Mouse (Mus musculus) adrenal gland, postnatal 0 days (tissue): ENCODE measurements around the gene Hoxc5. TPM values are rescaled to one million over a fixed set of nuclear protein-coding genes. Genes with fewer than 3 reads are reported as not detected.

Source experiments
- microRNA-seq: library from miRNA; unstranded; fragments of <30 nt; microRNA quantifications from one replicate; pipeline ENCODE4, GENCODE M21; 2016; ENCODE audit warnings: borderline replicate concordance; ENCODE audit not compliant: insufficient number of aligned reads
- polyA plus RNA-seq: library from polyadenylated mRNA; unstranded; fragments of >200 nt; fragmentation: Nextera tagmentation; extraction: Ambion mirVana; gene quantifications from 2 replicates; pipeline ENCODE4 v1.2.1, GENCODE M21; 2015

Gene Hoxc5
- 6.4 and 6.6 TPM in 2 replicates for polyA plus RNA-seq

DNA sequence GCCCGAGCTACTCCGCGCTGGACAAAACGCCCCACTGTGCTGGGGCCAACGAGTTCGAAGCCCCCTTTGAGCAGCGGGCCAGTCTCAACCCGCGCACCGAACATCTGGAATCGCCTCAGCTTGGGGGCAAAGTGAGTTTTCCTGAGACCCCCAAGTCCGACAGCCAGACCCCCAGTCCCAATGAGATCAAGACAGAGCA lies at the start of gene Hoxc5:
Hoxc5 (plus strand) TSS at position 132 of the 199 bp plus-strand sequence.

DNA sequence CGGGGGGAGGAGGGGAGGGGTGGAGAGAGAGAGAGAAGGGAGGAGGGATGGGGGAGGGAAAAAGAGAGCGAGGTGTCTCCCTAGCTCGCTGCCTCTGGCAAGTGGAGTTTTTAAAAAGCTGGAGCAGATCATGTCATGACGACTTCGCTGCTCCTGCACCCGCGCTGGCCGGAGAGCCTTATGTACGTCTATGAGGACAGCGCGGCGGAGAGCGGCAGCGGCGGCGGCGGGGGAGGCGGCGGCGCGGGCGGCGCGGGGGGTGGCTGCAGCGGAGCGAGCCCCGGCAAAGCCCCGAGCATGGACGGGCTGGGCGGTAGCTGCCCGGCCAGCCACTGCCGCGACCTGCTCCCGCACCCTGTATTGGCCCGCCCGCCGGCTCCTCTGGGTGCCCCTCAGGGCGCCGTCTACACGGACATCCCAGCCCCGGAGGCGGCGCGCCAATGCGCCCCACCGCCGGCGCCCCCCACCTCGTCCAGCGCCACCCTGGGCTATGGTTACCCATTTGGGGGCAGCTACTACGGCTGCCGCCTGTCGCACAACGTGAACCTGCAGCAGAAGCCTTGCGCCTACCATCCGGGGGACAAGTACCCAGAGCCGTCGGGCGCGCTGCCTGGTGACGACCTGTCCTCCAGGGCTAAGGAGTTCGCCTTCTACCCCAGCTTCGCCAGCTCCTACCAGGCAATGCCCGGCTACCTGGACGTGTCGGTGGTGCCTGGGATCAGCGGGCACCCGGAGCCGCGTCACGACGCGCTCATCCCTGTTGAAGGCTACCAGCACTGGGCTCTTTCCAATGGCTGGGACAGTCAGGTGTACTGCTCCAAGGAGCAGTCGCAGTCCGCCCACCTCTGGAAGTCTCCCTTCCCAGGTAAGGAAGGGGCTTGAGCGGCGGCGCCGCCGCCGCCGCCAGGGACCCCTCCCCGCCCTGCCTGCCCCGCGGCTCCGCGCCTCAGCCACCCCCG lies 45.9 kb upstream of the Hoxc5 start, which contains the start of gene Hoxc13:
Hoxc13 (plus strand) TSS at position 51 of the 959 bp plus-strand sequence.

GRCm38 (mm10) chr15:102936279-102936972 lies 30.8 kb upstream of the Hoxc5 start, which contains the start of gene Hoxc12:
Gene Hoxc12 (plus strand): TSS chr15:102936757.

DNA sequence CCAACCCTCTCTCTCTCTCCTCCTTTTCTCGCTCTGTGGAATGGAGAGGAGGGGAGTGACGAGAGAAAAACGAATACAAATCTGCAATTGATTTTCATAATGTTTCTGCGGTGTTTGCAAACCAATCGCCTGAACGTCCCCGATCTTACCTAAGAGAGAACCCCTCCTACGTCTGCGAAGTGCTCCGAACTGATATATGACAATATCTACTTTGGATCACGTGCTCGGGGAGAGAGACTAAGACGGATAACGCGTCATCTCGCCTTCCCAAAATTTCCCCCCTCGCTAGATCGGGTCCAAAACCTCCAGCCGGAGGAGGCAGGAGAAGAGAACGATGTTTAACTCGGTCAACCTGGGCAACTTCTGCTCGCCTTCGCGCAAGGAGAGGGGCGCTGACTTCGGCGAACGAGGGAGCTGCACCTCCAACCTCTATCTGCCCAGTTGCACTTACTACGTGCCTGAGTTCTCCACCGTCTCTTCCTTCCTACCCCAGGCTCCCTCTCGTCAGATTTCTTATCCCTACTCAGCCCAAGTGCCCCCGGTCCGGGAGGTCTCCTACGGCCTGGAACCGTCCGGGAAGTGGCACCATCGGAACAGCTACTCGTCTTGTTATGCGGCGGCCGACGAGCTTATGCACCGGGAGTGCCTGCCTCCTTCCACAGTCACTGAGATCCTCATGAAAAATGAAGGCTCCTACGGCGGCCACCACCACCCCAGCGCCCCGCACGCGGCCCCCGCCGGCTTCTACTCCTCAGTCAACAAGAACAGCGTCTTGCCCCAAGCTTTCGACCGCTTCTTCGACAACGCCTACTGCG lies 12.8 kb upstream of the Hoxc5 start, which contains the start of gene Hoxc11:
Hoxc11 (plus strand) TSS at position 236 of the 815 bp plus-strand sequence.

GRCm38 (mm10) chr15:102966776-102967311 lies 399 bp upstream of the Hoxc5 start, which contains the start of gene Hoxc10:
Gene Hoxc10 (plus strand): TSS chr15:102966796.

GRCm38 (mm10) chr15:102976171-102976570 lies 8.9 kb downstream of the Hoxc5 start, which contains the start of gene Hoxc9:
Gene Hoxc9 (plus strand): TSS chr15:102976439.

DNA sequence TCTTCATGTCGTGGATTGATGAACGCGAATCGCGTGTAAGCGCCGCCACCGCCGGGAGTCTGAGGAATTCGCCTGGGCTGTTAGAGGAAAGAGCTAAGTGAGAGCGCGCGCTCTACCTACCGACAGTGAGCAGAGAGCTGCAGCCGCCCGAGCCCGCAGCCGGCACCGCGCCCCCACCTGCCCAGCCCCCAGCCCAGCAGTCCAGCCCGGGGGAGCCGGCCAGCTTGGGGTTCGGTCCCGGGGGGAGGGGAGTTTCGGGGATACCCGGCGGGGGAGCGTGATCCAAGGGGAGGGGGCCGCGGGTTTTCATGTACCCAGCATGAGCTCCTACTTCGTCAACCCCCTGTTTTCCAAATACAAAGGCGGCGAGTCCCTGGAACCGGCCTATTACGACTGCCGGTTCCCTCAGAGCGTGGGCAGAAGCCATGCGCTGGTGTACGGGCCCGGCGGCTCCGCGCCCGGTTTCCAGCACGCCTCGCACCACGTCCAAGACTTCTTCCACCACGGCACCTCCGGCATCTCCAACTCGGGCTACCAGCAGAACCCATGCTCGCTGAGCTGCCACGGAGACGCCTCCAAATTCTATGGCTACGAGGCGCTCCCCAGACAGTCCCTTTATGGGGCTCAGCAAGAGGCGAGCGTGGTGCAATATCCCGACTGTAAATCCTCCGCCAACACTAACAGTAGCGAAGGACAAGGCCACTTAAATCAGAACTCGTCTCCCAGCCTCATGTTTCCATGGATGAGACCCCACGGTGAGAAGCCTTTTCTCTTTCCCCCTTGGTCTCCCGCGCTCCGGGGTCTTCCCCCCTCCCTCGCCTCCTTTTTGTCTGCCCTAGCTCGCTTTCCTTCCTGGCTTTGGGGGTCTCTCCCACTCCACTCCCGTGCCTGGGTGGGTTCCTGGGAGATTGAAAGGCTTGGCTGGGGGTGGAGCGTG lies 23.5 kb downstream of the Hoxc5 start, which contains the start of gene Hoxc8:
Hoxc8 (plus strand) TSS at position 147 of the 937 bp plus-strand sequence.

DNA sequence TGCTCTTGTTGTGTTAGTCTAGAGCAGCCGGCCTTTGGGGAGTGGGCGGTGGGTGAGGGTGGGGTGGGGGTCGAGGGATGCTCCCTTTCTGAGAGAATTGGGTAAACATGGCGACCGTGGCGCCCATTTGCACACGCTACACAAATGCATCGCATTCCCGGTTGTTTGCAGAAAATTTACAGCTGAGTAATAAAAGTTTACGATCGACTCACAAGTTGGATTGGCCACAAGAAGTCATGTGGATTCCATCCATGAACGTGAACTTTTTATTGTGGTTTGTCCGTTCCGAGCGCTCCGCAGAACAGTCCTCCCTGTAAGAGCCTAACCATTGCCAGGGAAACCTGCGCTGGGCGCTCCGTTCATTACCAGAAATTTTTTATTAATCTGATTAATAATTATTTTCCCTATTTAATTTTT lies 30.7 kb downstream of the Hoxc5 start, which contains the start of gene Hoxc6:
Hoxc6 (plus strand) TSS at position 319 of the 417 bp plus-strand sequence.

DNA sequence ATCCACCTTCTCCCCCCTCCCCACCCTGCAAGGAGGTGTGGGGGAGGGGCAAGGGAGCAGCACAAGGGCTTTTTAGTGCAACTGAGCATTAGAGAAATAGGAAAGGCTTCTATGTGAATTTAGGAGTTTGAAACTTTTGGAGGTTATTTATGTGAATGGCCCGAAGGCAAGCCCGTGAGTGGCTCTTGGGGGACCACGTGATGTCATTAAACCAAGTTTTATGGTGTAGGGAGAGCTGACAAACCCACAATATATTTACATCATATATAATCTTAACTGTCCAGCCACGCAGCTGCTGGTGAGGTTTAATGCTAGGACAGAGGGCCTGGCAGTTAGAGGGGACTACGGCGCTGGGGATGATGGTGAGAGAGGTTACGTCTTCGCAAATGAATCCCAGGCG lies 51.4 kb downstream of the Hoxc5 start, which contains the start of gene Hoxc4:
Hoxc4 (plus strand) TSS at position 299 of the 400 bp plus-strand sequence.

Small RNAs within 50 kb of the gene (microRNA-seq; reads per million reads assigned to microRNA genes)
- 406 reads per million, percentile 63 among the genes with 10 or more reads in this experiment for gene Mir196a-2
- 2,259 reads per million, percentile 85 among the genes with 10 or more reads in this experiment for gene Mir615

Other genes with a start within 250 kb of the Hoxc5 start
- 62.0 and 93.0 TPM in 2 replicates for gene Calcoco1, start 245.3 kb upstream of the Hoxc5 start, polyA plus RNA-seq
- gene Hoxc13, start 46.3 kb upstream of the Hoxc5 start, polyA plus RNA-seq, result not detected in 2 replicates
- gene Hoxc12, start 30.7 kb upstream of the Hoxc5 start, polyA plus RNA-seq, result not detected in 2 replicates
- 0.11 and 0.12 TPM in 2 replicates for gene Hoxc11, start 13.0 kb upstream of the Hoxc5 start, polyA plus RNA-seq
- 0.58 and 3.3 TPM in 2 replicates for gene Hoxc10, start 647 bp upstream of the Hoxc5 start, polyA plus RNA-seq
- gene Hoxc9, start 9.0 kb downstream of the Hoxc5 start, polyA plus RNA-seq, result 4.4 and 8.6 TPM in 2 replicates
- 17.2 and 31.4 TPM in 2 replicates for gene Hoxc8, start 23.2 kb downstream of the Hoxc5 start, polyA plus RNA-seq
- 14.5 and 17.6 TPM in 2 replicates for gene Hoxc6, start 30.8 kb downstream of the Hoxc5 start, polyA plus RNA-seq
- gene Hoxc4, start 51.5 kb downstream of the Hoxc5 start, polyA plus RNA-seq, result 11.2 and 23.9 TPM in 2 replicates
- 8.1 and 8.4 TPM in 2 replicates for gene Smug1, start 199.6 kb downstream of the Hoxc5 start, polyA plus RNA-seq